Mouse (Mus musculus): ENCODE data around the gene Smarcb1. TPM values are rescaled to one million over a fixed set of nuclear protein-coding genes. Genes with fewer than 3 reads are reported as not detected.
A peak's percentile ranks its signal among the peaks of the same experiment; 100 is the strongest.

The Smarcb1 gene
- polyA plus RNA-seq, 1 experiment from 2014 or later, result 250 TPM

- Histone ChIP-seq H3K9me3 (ENCODE audit: low read length) (no peaks in the 10 kb centered on the region), H3K36me3 (ENCODE audit: insufficient read depth, low read length) (no peaks in the 10 kb centered on the region), H3K27me3 (ENCODE audit: insufficient read depth, low read length) (no peaks in the 10 kb centered on the region), H3K4me3 (ENCODE audit: low read length) (peak overlapping the region; percentile 71; the same call in 1 of the 2 replicates), H3K27ac (ENCODE audit: low read length) (no peak overlapping the region), H3K4me1 (ENCODE audit: insufficient read depth, low read length) (peaks cover 51% of the 10 kb centered on the region), H3K4me2 (replicated peaks; ENCODE audit: low read depth, low read length) (peak overlapping the region; percentile 73), H3K9ac (replicated peaks; ENCODE audit: low read length) (peak overlapping the region; percentile 75; the same call in 1 of the 2 replicates)
- ATAC-seq (ENCODE audit: low FRiP score, low TSS enrichment), result no peak
- WGBS, result 65% methylated on average over 1 of the region's 1 CpGs
Observed at GRCm38 (mm10) chr10:75934991-75935390, 13.6 kb upstream of the Smarcb1 start.

- WGBS, result 35% methylated on average over 6 of the region's 6 CpGs
- no peaks in the 10 kb centered on the region for H3K27me3 ChIP-seq (ENCODE audit: insufficient read depth, low read length)
- peak within 1 kb of the TSS; percentile 69 for H3K27ac ChIP-seq (ENCODE audit: low read length)
- peak within 1 kb of the TSS; percentile 68 for H3K4me3 ChIP-seq (ENCODE audit: low read length)
- H3K4me1 ChIP-seq (ENCODE audit: insufficient read depth, low read length), result peaks cover 45% of the 10 kb centered on the region
- 0 out of 2 replicates have a peak, but pooled peaks cover 1% of the 10 kb centered on the region for H3K36me3 ChIP-seq (ENCODE audit: insufficient read depth, low read length)
- no peaks in the 10 kb centered on the region for H3K9me3 ChIP-seq (ENCODE audit: low read length)
- H3K9ac ChIP-seq (replicated peaks; ENCODE audit: low read length), result peak within 1 kb of the TSS; percentile 93
- peak within 1 kb of the TSS; percentile 98 for H3K4me2 ChIP-seq (replicated peaks; ENCODE audit: low read depth, low read length)
- no peak for ATAC-seq (ENCODE audit: low FRiP score, low TSS enrichment)
Observed at GRCm38 (mm10) chr10:75932891-75933290, 11.5 kb upstream of the Smarcb1 start, which contains the start of gene Chchd10. Gene Chchd10 (plus strand): TSS chr10:75933130.

GRCm38 (mm10) chr10:75932081-75932678, 10.8 kb upstream of the Smarcb1 start:
- Histone ChIP-seq H3K27me3 (ENCODE audit: insufficient read depth, low read length) (no peaks in the 10 kb centered on the region), H3K27ac (ENCODE audit: low read length) (peak overlapping the region; percentile 69), H3K9me3 (ENCODE audit: low read length) (no peaks in the 10 kb centered on the region), H3K4me3 (ENCODE audit: low read length) (peak overlapping the region; percentile 68), H3K4me1 (ENCODE audit: insufficient read depth, low read length) (peaks cover 43% of the 10 kb centered on the region), H3K36me3 (ENCODE audit: insufficient read depth, low read length) (0 out of 2 replicates have a peak, but pooled peaks cover 8% of the 10 kb centered on the region), H3K9ac (replicated peaks; ENCODE audit: low read length) (peak overlapping the region; percentile 93), H3K4me2 (replicated peaks; ENCODE audit: low read depth, low read length) (peak overlapping the region; percentile 98)
- peak; percentile 72 for ATAC-seq (ENCODE audit: low FRiP score, low TSS enrichment)
- WGBS, result under 1% methylated on average over 42 of the region's 44 CpGs

- H3K27ac ChIP-seq (ENCODE audit: low read length), result no peak overlapping the region
- peak overlapping the region; percentile 93 for H3K9ac ChIP-seq (replicated peaks; ENCODE audit: low read length)
Observed at GRCm38 (mm10) chr10:75931311-75931710, 9.9 kb upstream of the Smarcb1 start.

GRCm38 (mm10) chr10:75930304-75930703, 8.9 kb upstream of the Smarcb1 start:
- peaks cover 30% of the 10 kb centered on the region for H3K4me1 ChIP-seq (ENCODE audit: insufficient read depth, low read length)
- peak overlapping the region; percentile 39 for H3K9ac ChIP-seq (replicated peaks; ENCODE audit: low read length)
- no peaks in the 10 kb centered on the region for H3K27me3 ChIP-seq (ENCODE audit: insufficient read depth, low read length)
- 36% methylated on average over 6 of the region's 6 CpGs for WGBS
- H3K4me3 ChIP-seq (ENCODE audit: low read length), result no peak overlapping the region
- ATAC-seq (ENCODE audit: low FRiP score, low TSS enrichment), result 0 out of 2 replicates have a peak, but pooled peaks have one; percentile 14
- peaks cover 17% of the 10 kb centered on the region; the same call in 1 of the 2 replicates for H3K36me3 ChIP-seq (ENCODE audit: insufficient read depth, low read length)
- peak overlapping the region; percentile 25; the same call in 1 of the 2 replicates for H3K27ac ChIP-seq (ENCODE audit: low read length)
- H3K9me3 ChIP-seq (ENCODE audit: low read length), result no peaks in the 10 kb centered on the region
- peak overlapping the region; percentile 98; the same call in 1 of the 2 replicates for H3K4me2 ChIP-seq (replicated peaks; ENCODE audit: low read depth, low read length)

More at GRCm38 (mm10) chr10:75931311-75931710, 9.9 kb upstream of the Smarcb1 start:
- ATAC-seq (ENCODE audit: low FRiP score, low TSS enrichment), result no peak
- Histone ChIP-seq H3K4me2 (replicated peaks; ENCODE audit: low read depth, low read length) (peak overlapping the region; percentile 98), H3K9me3 (ENCODE audit: low read length) (no peaks in the 10 kb centered on the region), H3K4me1 (ENCODE audit: insufficient read depth, low read length) (peaks cover 36% of the 10 kb centered on the region), H3K27me3 (ENCODE audit: insufficient read depth, low read length) (no peaks in the 10 kb centered on the region), H3K4me3 (ENCODE audit: low read length) (peak overlapping the region; percentile 68), H3K36me3 (ENCODE audit: insufficient read depth, low read length) (0 out of 2 replicates have a peak, but pooled peaks cover 17% of the 10 kb centered on the region)
- WGBS, result 29% methylated on average over 7 of the region's 7 CpGs

- H3K4me2 ChIP-seq (replicated peaks; ENCODE audit: low read depth, low read length), result no peak overlapping the region
- ATAC-seq (ENCODE audit: low FRiP score, low TSS enrichment), result no peak
- H3K9me3 ChIP-seq (ENCODE audit: low read length), result no peaks in the 10 kb centered on the region
- H3K4me1 ChIP-seq (ENCODE audit: insufficient read depth, low read length), result peaks cover 24% of the 10 kb centered on the region
- 76% methylated on average over 13 of the region's 13 CpGs for WGBS
- no peaks in the 10 kb centered on the region for H3K27me3 ChIP-seq (ENCODE audit: insufficient read depth, low read length)
- H3K4me3 ChIP-seq (ENCODE audit: low read length), result no peak overlapping the region
- H3K36me3 ChIP-seq (ENCODE audit: insufficient read depth, low read length), result peaks cover 25% of the 10 kb centered on the region; the same call in 1 of the 2 replicates
- no peak overlapping the region for H3K9ac ChIP-seq (replicated peaks; ENCODE audit: low read length)
- no peak overlapping the region for H3K27ac ChIP-seq (ENCODE audit: low read length)
Observed at GRCm38 (mm10) chr10:75926396-75926795, 5.0 kb upstream of the Smarcb1 start.

GRCm38 (mm10) chr10:75924324-75924723, 2.9 kb upstream of the Smarcb1 start:
- ATAC-seq (ENCODE audit: low FRiP score, low TSS enrichment), result no peak
- H3K36me3 ChIP-seq (ENCODE audit: insufficient read depth, low read length), result peaks cover 25% of the 10 kb centered on the region; the same call in 1 of the 2 replicates
- H3K27ac ChIP-seq (ENCODE audit: low read length), result no peak overlapping the region
- no peaks in the 10 kb centered on the region for H3K27me3 ChIP-seq (ENCODE audit: insufficient read depth, low read length)
- no peak overlapping the region for H3K4me3 ChIP-seq (ENCODE audit: low read length)
- no peaks in the 10 kb centered on the region for H3K9me3 ChIP-seq (ENCODE audit: low read length)
- no peak overlapping the region for H3K4me2 ChIP-seq (replicated peaks; ENCODE audit: low read depth, low read length)
- no peak overlapping the region for H3K9ac ChIP-seq (replicated peaks; ENCODE audit: low read length)
- 63% methylated on average over 2 of the region's 2 CpGs for WGBS
- peaks cover 21% of the 10 kb centered on the region for H3K4me1 ChIP-seq (ENCODE audit: insufficient read depth, low read length)

GRCm38 (mm10) chr10:75921726-75922560, 526 bp upstream of the Smarcb1 start:
- Histone ChIP-seq H3K27me3 (ENCODE audit: insufficient read depth, low read length) (no peaks in the 10 kb centered on the region), H3K9me3 (ENCODE audit: low read length) (no peaks in the 10 kb centered on the region), H3K4me2 (replicated peaks; ENCODE audit: low read depth, low read length) (peak overlapping the region; percentile 85), H3K36me3 (ENCODE audit: insufficient read depth, low read length) (peaks cover 14% of the 10 kb centered on the region; the same call in 1 of the 2 replicates), H3K4me3 (ENCODE audit: low read length) (peak overlapping the region; percentile 92), H3K9ac (replicated peaks; ENCODE audit: low read length) (peak overlapping the region; percentile 95), H3K27ac (ENCODE audit: low read length) (peak overlapping the region; percentile 94), H3K4me1 (ENCODE audit: insufficient read depth, low read length) (peaks cover 27% of the 10 kb centered on the region)
- ATAC-seq (ENCODE audit: low FRiP score, low TSS enrichment), result peak; percentile 55
- WGBS, result 4% methylated on average over 22 of the region's 22 CpGs

- Histone ChIP-seq H3K36me3 (ENCODE audit: insufficient read depth, low read length) (peaks cover 27% of the 10 kb centered on the region), H3K9ac (replicated peaks; ENCODE audit: low read length) (no peak overlapping the region), H3K4me2 (replicated peaks; ENCODE audit: low read depth, low read length) (no peak overlapping the region), H3K9me3 (ENCODE audit: low read length) (no peaks in the 10 kb centered on the region), H3K27me3 (ENCODE audit: insufficient read depth, low read length) (no peaks in the 10 kb centered on the region), H3K27ac (ENCODE audit: low read length) (no peak overlapping the region), H3K4me1 (ENCODE audit: insufficient read depth, low read length) (peaks cover 27% of the 10 kb centered on the region), H3K4me3 (ENCODE audit: low read length) (no peak overlapping the region)
- no peak for ATAC-seq (ENCODE audit: low FRiP score, low TSS enrichment)
- WGBS, result 78% methylated on average over 5 of the region's 5 CpGs
Observed at GRCm38 (mm10) chr10:75919026-75919425, 2.4 kb downstream of the Smarcb1 start.
